Mouse (Mus musculus): Measurements from ENCODE around the gene Upp1. TPM values are rescaled to one million over a fixed set of nuclear protein-coding genes. Genes with fewer than 3 reads are reported as not detected.

Gene Upp1
- total and polyA plus RNA-seq, 2 experiments = 3.2 to 5.1 TPM

DNA sequence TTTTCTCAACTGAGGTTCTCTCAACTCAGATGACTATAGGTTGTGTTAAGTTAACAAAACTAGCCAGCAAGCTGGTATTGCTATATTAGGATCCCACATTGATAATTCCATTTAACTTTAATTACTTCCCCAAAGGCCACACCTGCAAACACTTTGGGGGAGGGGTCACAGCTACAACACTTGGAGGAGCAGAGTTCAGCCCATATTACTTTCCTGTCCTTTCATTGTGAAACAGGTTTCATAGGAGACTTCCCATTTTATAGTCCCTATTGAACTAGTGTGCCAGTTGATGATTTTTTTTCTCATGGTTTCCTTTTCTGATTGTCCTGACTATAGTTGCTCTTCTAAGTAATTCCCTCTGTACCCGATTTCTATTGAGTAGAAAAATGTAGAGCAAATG, 63.6 kb downstream of the Upp1 start:
- no peak overlapping the region for H3K27ac ChIP-seq (replicated peaks; ENCODE audit: insufficient read depth, low read depth, low read length)
- no peak overlapping the region for H3K9ac ChIP-seq (ENCODE audit: low read depth, low read length)
- 83% methylated on average over 1 of the region's 1 CpGs for WGBS
- no peaks in the 10 kb centered on the region for H3K4me1 ChIP-seq (ENCODE audit: control insufficient read depth, insufficient read depth, low read length)
- DNase-seq (ENCODE audit: extremely low read depth, low read depth, low spot score) = no peak
- H3K27me3 ChIP-seq (ENCODE audit: control insufficient read depth, insufficient read depth, low read length) = no peaks in the 10 kb centered on the region
- TF ChIP-seq CTCF (IDR thresholded peaks at IDR 0.05; ENCODE audit: low read depth, low read length) (no peak), POLR2A (IDR thresholded peaks at IDR 0.05; ENCODE audit: extremely low read depth, insufficient read depth, low read length) (no peak)
- no peaks in the 10 kb centered on the region for H3K36me3 ChIP-seq (ENCODE audit: control insufficient read depth, insufficient read depth, low read length)
- H3K4me3 ChIP-seq (ENCODE audit: insufficient read depth, low read depth, low read length) = no peak overlapping the region
- no peaks in the 10 kb centered on the region for H3K79me2 ChIP-seq (ENCODE audit: control insufficient read depth, insufficient read depth, low read length)

Other genes with a start within 250 kb of the Upp1 start
- under 0.01 TPM in 1 of 2 replicates, not detected in the other for gene Pkd1l1, start 144.8 kb upstream of the Upp1 start, total RNA-seq (2014; rRNA removed)
- 0.04 TPM in 1 of 2 replicates, not detected in the other for gene Pkd1l1, start 144.8 kb upstream of the Upp1 start, polyA plus RNA-seq (2012; rRNA removed)
- gene Hus1, start 106.9 kb upstream of the Upp1 start, total RNA-seq (2014; rRNA removed) = 4.1 and 4.9 TPM in 2 replicates
- 2.9 and 3.3 TPM in 2 replicates for gene Hus1, start 106.9 kb upstream of the Upp1 start, polyA plus RNA-seq (2012; rRNA removed)
- gene Gm11992, start 69.5 kb upstream of the Upp1 start, total RNA-seq (2014; rRNA removed) = 1.1 and 1.8 TPM in 2 replicates
- gene Gm11992, start 69.5 kb upstream of the Upp1 start, polyA plus RNA-seq (2012; rRNA removed) = 1.3 and 1.4 TPM in 2 replicates
- gene Sun3, start 69.1 kb upstream of the Upp1 start, total RNA-seq (2014; rRNA removed) = 0.67 and 1.8 TPM in 2 replicates
- 0.11 and 0.17 TPM in 2 replicates for gene Sun3, start 69.1 kb upstream of the Upp1 start, polyA plus RNA-seq (2012; rRNA removed)
- gene Abca13, start 73.8 kb downstream of the Upp1 start, total RNA-seq (2014; rRNA removed) = under 0.01 TPM in 1 of 2 replicates, not detected in the other
- gene Abca13, start 73.8 kb downstream of the Upp1 start, polyA plus RNA-seq (2012; rRNA removed) = not detected in 2 replicates